Mouse (Mus musculus) liver, postnatal 0 days (tissue): ENCODE results near the gene Cited2. TPM values are rescaled to one million over a fixed set of nuclear protein-coding genes. Genes with fewer than 3 reads are reported as not detected.
A peak's percentile ranks its signal among the peaks of the same experiment; 100 is the strongest.

ENCODE experiments used
- ATAC-seq: fragments of 200-750 bp; cut with Nextera tagmentation; 2 replicates; pipeline ENCODE4 v1.8.0; 2017; ENCODE audit warnings: mild to moderate bottlenecking, moderate library complexity
- DNase-seq: peaks from one replicate; pipeline ENCODE4 v3.0.0-alpha.2; 2016
- H3K27ac ChIP-seq: fragments of 300-500 bp; sonication (generic); 2 replicates; pipeline ENCODE4 v1.5.1; 2014; ENCODE audit warnings: antibody characterized with exemption, moderate library complexity, mild to moderate bottlenecking, low read depth
- H3K27me3 ChIP-seq: fragments of 300-500 bp; sonication (generic); 2 replicates; pipeline ENCODE4 v1.6.1; 2014; ENCODE audit warnings: low read length, control low read depth, mixed read lengths; ENCODE audit not compliant: insufficient read depth
- H3K36me3 ChIP-seq: fragments of 300-500 bp; sonication (generic); replicated peaks from 2 replicates; pipeline ENCODE4 v1.6.1; 2014; ENCODE audit warnings: mild to moderate bottlenecking, control low read depth, low read length, moderate library complexity, mixed read lengths; ENCODE audit not compliant: insufficient read depth
- H3K4me1 ChIP-seq: fragments of 300-500 bp; sonication (generic); 2 replicates; pipeline ENCODE4 v1.6.1; 2014; ENCODE audit warnings: antibody characterized with exemption, mild to moderate bottlenecking, control low read depth; ENCODE audit not compliant: insufficient read depth
- H3K4me2 ChIP-seq: fragments of 300-500 bp; sonication (generic); 2 replicates; pipeline ENCODE4 v1.6.1; 2014; ENCODE audit warnings: low read depth, mild to moderate bottlenecking, low read length, moderate library complexity, mixed read lengths
- H3K4me3 ChIP-seq: fragments of 300-500 bp; sonication (generic); 2 replicates; pipeline ENCODE4 v1.5.1; 2014; ENCODE audit warnings: low read depth, low read length
- H3K9ac ChIP-seq: fragments of 300-500 bp; sonication (generic); replicated peaks from 2 replicates; pipeline ENCODE4 v1.6.1; 2014; ENCODE audit warnings: mild to moderate bottlenecking, moderate library complexity
- H3K9me3 ChIP-seq: fragments of 300-500 bp; sonication (generic); 2 replicates; pipeline ENCODE4 v1.6.1; 2016; ENCODE audit warnings: mild to moderate bottlenecking, control low read depth, low read length, mixed read lengths
- CTCF ChIP-seq: sonication (generic); IDR thresholded peaks from 2 replicates; pipeline ENCODE4 v1.5.1; 2016; ENCODE audit warnings: antibody characterized with exemption, low read depth
- EP300 ChIP-seq: IDR thresholded peaks from 2 replicates; pipeline ENCODE4 v1.6.1; 2016; ENCODE audit warnings: antibody characterized with exemption, low read depth, mild to moderate bottlenecking
- WGBS: fragments of 180-500 bp; shearing (Covaris S2); extraction: QIAGEN DNeasy Blood & Tissue Kit; methylation state at CpG from one replicate; pipeline ENCODE4 v1.1.7; 2014; ENCODE audit not compliant: insufficient replicate concordance; 5-methylcytosine and 5-hydroxymethylcytosine counted together
- polyA plus RNA-seq: library from polyadenylated mRNA; unstranded; fragments of >200 nt; fragmentation: Nextera tagmentation; extraction: Ambion mirVana; gene quantifications from 2 replicates; pipeline ENCODE4 v1.2.1, GENCODE M21; 2015

Cited2 gene
- polyA plus RNA-seq, 1 experiment from 2014 or later, result 17.0 TPM

GRCm38 (mm10) chr10:17722158-17722557, 860 bp upstream of the Cited2 start:
- H3K4me1 ChIP-seq, result peaks cover 23% of the 10 kb centered on the region
- ATAC-seq, result peak; percentile 74
- peak overlapping the region; percentile 77 for H3K4me3 ChIP-seq
- H3K27me3 ChIP-seq, result no peaks in the 10 kb centered on the region
- peak overlapping the region; percentile 96 for H3K27ac ChIP-seq
- H3K36me3 ChIP-seq, result no peaks in the 10 kb centered on the region
- peak; percentile 93 for DNase-seq
- peak; percentile 29 for TF ChIP-seq CTCF
- TF ChIP-seq EP300, result no peak; the same call in 1 of the 2 replicates
- no peaks in the 10 kb centered on the region for H3K9me3 ChIP-seq
- WGBS, result under 1% methylated on average over 24 of the region's 24 CpGs
- peak overlapping the region; percentile 86 for H3K9ac ChIP-seq
- H3K4me2 ChIP-seq, result peak overlapping the region; percentile 93

GRCm38 (mm10) chr10:17723421-17723841, 413 bp downstream of the Cited2 start:
- Histone ChIP-seq H3K9ac (peak overlapping the region; percentile 86), H3K4me1 (peaks cover 26% of the 10 kb centered on the region), H3K4me2 (peak overlapping the region; percentile 93), H3K27me3 (no peaks in the 10 kb centered on the region), H3K27ac (peak overlapping the region; percentile 96), H3K9me3 (no peaks in the 10 kb centered on the region), H3K4me3 (peak overlapping the region; percentile 77), H3K36me3 (no peaks in the 10 kb centered on the region)
- DNase-seq (no peak), ATAC-seq (peak; percentile 42)
- 2% methylated on average over 29 of the region's 30 CpGs for WGBS
- TF ChIP-seq CTCF, result no peak

- DNase-seq (peak; percentile 84), ATAC-seq (0 out of 2 replicates have a peak, but pooled peaks have one; percentile 10)
- H3K27ac ChIP-seq, result peak overlapping the region; percentile 96
- H3K4me1 ChIP-seq, result peaks cover 24% of the 10 kb centered on the region
- H3K4me3 ChIP-seq, result peak overlapping the region; percentile 77
- peak overlapping the region; percentile 86 for H3K9ac ChIP-seq
- H3K27me3 ChIP-seq, result no peaks in the 10 kb centered on the region
- H3K36me3 ChIP-seq, result no peaks in the 10 kb centered on the region
- H3K9me3 ChIP-seq, result no peaks in the 10 kb centered on the region
- H3K4me2 ChIP-seq, result peak overlapping the region; percentile 93
- TF ChIP-seq EP300 (no peak), CTCF (peak; percentile 64)
- WGBS, result 1% methylated on average over 62 of the region's 65 CpGs
These were observed 1.1 kb downstream of the Cited2 start for GRCm38 (mm10) chr10:17723871-17724741.

DNA sequence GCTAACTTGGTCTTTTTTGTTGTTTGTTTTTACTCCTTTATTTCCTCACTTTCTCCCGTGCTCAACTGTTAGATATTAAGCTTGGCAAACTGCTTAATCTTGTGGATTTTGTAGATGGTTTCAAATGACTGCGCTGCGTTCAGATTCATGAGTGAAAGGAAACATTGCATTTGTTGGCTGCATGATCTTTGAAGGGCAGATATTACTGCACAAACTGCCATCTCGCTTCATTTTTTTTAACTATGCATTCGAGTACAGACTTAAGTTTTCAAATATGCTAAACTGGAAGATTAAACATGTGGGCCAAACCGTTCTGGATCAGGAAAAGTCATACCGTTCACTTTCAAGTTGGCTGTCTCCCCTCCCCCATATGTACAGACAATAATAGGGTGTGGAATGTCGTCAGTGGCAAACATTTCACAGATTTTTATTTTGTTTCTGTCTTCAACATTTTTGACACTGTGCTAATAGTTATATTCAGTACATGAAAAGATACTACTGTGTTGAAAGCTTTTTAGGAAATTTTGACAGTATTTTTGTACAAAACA, 2.1 kb downstream of the Cited2 start:
- no peak for DNase-seq
- WGBS, result 30% methylated on average over 8 of the region's 8 CpGs
- peak overlapping the region; percentile 93 for H3K4me2 ChIP-seq
- H3K27ac ChIP-seq, result peak overlapping the region; percentile 96
- peak overlapping the region; percentile 77 for H3K4me3 ChIP-seq
- TF ChIP-seq EP300 (no peak), CTCF (no peak)
- ATAC-seq, result no peak
- H3K36me3 ChIP-seq, result no peaks in the 10 kb centered on the region
- H3K27me3 ChIP-seq, result no peaks in the 10 kb centered on the region
- H3K9ac ChIP-seq, result no peak overlapping the region; the same call in 1 of the 2 replicates
- peaks cover 21% of the 10 kb centered on the region for H3K4me1 ChIP-seq
- no peaks in the 10 kb centered on the region for H3K9me3 ChIP-seq

- Histone ChIP-seq H3K4me2 (peak overlapping the region; percentile 63), H3K36me3 (no peaks in the 10 kb centered on the region), H3K27ac (peak overlapping the region; percentile 75), H3K4me3 (peak overlapping the region; percentile 77; the same call in 1 of the 2 replicates), H3K27me3 (no peaks in the 10 kb centered on the region), H3K9me3 (no peaks in the 10 kb centered on the region), H3K4me1 (peaks cover 14% of the 10 kb centered on the region; the same call in 1 of the 2 replicates), H3K9ac (no peak overlapping the region)
- ATAC-seq (no peak), DNase-seq (no peak)
- WGBS, result 63% methylated on average over 7 of the region's 7 CpGs
- TF ChIP-seq CTCF (no peak), EP300 (no peak)
These were observed 2.8 kb downstream of the Cited2 start for GRCm38 (mm10) chr10:17725644-17726372.

DNA sequence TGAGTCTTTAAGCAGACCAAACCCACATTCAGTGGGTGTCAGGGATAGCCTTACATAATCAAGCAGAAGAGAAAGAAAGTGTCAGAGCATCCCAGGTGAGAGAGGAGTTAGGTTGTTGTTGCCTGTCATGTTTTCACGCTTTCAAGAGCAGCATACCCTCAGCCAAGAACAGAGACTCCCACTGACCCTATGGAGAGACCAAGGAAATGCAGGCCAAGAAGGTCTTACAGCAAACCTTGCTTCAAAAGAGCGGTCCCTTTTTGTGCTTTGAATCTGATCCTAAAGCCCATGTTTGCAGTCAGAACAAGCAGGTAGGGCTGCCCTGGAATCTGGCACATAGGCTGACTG, 3.3 kb downstream of the Cited2 start:
- Histone ChIP-seq H3K27me3 (no peaks in the 10 kb centered on the region), H3K4me3 (peak overlapping the region; percentile 77; the same call in 1 of the 2 replicates), H3K4me1 (peaks cover 10% of the 10 kb centered on the region; the same call in 1 of the 2 replicates), H3K9ac (no peak overlapping the region), H3K4me2 (peak overlapping the region; percentile 63), H3K27ac (peak overlapping the region; percentile 75), H3K36me3 (no peaks in the 10 kb centered on the region), H3K9me3 (no peaks in the 10 kb centered on the region)
- WGBS, result 69% methylated on average over 2 of the region's 2 CpGs
- no peak for ATAC-seq
- no peak for DNase-seq
- TF ChIP-seq CTCF (no peak), EP300 (no peak)
